In the genomic region with DNA sequence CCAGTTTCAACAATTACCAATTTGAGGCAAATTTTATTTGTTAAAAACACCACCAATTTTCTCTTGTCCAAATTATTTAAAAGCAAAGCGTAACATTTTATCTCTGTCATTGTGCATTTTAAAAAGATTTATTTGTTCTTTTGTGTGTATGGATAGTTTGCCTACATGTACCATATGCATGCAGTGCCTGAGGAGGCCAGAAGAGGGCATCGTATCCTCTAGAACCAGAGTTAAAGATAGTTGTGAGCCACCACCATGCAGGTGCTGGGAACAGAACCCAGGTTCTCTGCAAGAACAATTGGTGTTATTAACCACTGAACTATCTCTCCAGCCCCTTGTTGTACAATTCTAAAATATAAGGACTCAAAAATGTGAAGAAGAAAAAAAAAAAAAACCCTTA, we compare ENCODE assay signal across 12 mouse cellular contexts. TPM values are rescaled to one million over a fixed set of nuclear protein-coding genes. Genes with fewer than 3 reads are reported as not detected.
DNase-seq lines count a peak whose midpoint lies in the region; ATAC-seq and TF ChIP-seq lines count a peak whose summit lies in the region.
"Had no signal": no experiment of that assay in that cellular context is flagged by ENCODE, and none has a peak within 500 bp of the region (broad histone marks: within the 10 kb centered on the region; RNA-seq: fewer than 3 reads in every experiment).

No protein-coding gene starts in this region.

- H3K4me1 ChIP-seq in hindbrain, postnatal 0 days (ENCODE audit: insufficient read depth, low read length): no peaks in the 10 kb centered on the region
- H3K4me1 ChIP-seq in hindbrain, embryonic 13.5 days (replicated peaks): no peaks in the 10 kb centered on the region
- no peaks in the 10 kb centered on the region for H3K4me1 ChIP-seq in hindbrain, embryonic 16.5 days (ENCODE audit: control insufficient read depth, insufficient read depth, low read depth, low read length)
- H3K4me1 ChIP-seq: forebrain, embryonic 13.5 days had no signal

- H3K4me2 ChIP-seq in hindbrain, postnatal 0 days (ENCODE audit: low read depth, low read length): no peak overlapping the region
- H3K4me2 ChIP-seq in hindbrain, embryonic 13.5 days: no peak overlapping the region
- no peak overlapping the region for H3K4me2 ChIP-seq in hindbrain, embryonic 16.5 days (ENCODE audit: low read length)
- H3K4me2 ChIP-seq: forebrain, embryonic 13.5 days had no signal

- peak; percentile 21; the same call in 1 of the 2 replicates for TF ChIP-seq CTCF in hindbrain, postnatal 0 days (IDR thresholded peaks at IDR 0.05; ENCODE audit: low read depth)

- WGBS in hindbrain, postnatal 0 days: 87% methylated on average over 2 of the region's 2 CpGs
- WGBS in hindbrain, embryonic 13.5 days: 78% methylated on average over 2 of the region's 2 CpGs
- 70% methylated on average over 2 of the region's 2 CpGs for WGBS in hindbrain, embryonic 16.5 days

- H3K9me3 ChIP-seq in hindbrain, postnatal 0 days (ENCODE audit: low read length): no peaks in the 10 kb centered on the region
- H3K9me3 ChIP-seq in hindbrain, embryonic 13.5 days: no peaks in the 10 kb centered on the region
- H3K9me3 ChIP-seq in hindbrain, embryonic 16.5 days (ENCODE audit: control insufficient read depth, low read length): no peaks in the 10 kb centered on the region
- H3K9me3 ChIP-seq: forebrain, embryonic 13.5 days; megakaryocyte, embryonic 14.5 days had no signal

- H3K27ac ChIP-seq in hindbrain, postnatal 0 days: no peak overlapping the region
- H3K27ac ChIP-seq in hindbrain, embryonic 13.5 days: no peak overlapping the region
- no peak overlapping the region for H3K27ac ChIP-seq in hindbrain, embryonic 16.5 days (ENCODE audit: low read depth, low read length)
- H3K27ac ChIP-seq: forebrain, embryonic 13.5 days had no signal

- no peaks in the 10 kb centered on the region for H3K27me3 ChIP-seq in hindbrain, postnatal 0 days (ENCODE audit: insufficient read depth, low read length)
- no peaks in the 10 kb centered on the region for H3K27me3 ChIP-seq in hindbrain, embryonic 13.5 days
- no peaks in the 10 kb centered on the region for H3K27me3 ChIP-seq in hindbrain, embryonic 16.5 days (replicated peaks; ENCODE audit: control insufficient read depth, insufficient read depth, low read length)
- H3K27me3 ChIP-seq: forebrain, embryonic 13.5 days; megakaryocyte, embryonic 14.5 days had no signal

- no peak for DNase-seq in hindbrain, postnatal 0 days (ENCODE audit: low spot score)
- peak; percentile 3 for DNase-seq in spleen, adult 12 weeks (ENCODE audit: low spot score)
- no peak for DNase-seq in spleen, postnatal 36 days (ENCODE audit: low spot score in 2 of 2)
- DNase-seq in T-cell, adult 2 months (ENCODE audit: low spot score): peak; percentile 8
- DNase-seq in thymus, postnatal 36 days: peak; percentile 5 to 13
- DNase-seq in right cerebral cortex, postnatal 14 days: no peak
- DNase-seq: gastrocnemius, postnatal 25 days; kidney, adult 18-20 months had no signal

- no peak overlapping the region for H3K9ac ChIP-seq in hindbrain, postnatal 0 days (replicated peaks; ENCODE audit: low read length)
- no peak overlapping the region for H3K9ac ChIP-seq in hindbrain, embryonic 13.5 days
- H3K9ac ChIP-seq in hindbrain, embryonic 16.5 days (ENCODE audit: low read depth, low read length): no peak overlapping the region
- H3K9ac ChIP-seq: forebrain, embryonic 13.5 days had no signal

- H3K4me3 ChIP-seq in hindbrain, postnatal 0 days (ENCODE audit: low read length): no peak overlapping the region
- no peak overlapping the region for H3K4me3 ChIP-seq in hindbrain, embryonic 13.5 days
- H3K4me3 ChIP-seq in hindbrain, embryonic 16.5 days (ENCODE audit: low read length): no peak overlapping the region
- H3K4me3 ChIP-seq: forebrain, embryonic 13.5 days; megakaryocyte, embryonic 14.5 days had no signal

- ATAC-seq in hindbrain, postnatal 0 days: no peak
- ATAC-seq in hindbrain, embryonic 13.5 days (ENCODE audit: low FRiP score): no peak
- ATAC-seq in hindbrain, embryonic 16.5 days: no peak
- ATAC-seq: forebrain, embryonic 13.5 days had no signal

- H3K36me3 ChIP-seq in hindbrain, postnatal 0 days (ENCODE audit: insufficient read depth, low read length): no peaks in the 10 kb centered on the region; the same call in 1 of the 2 replicates
- H3K36me3 ChIP-seq in hindbrain, embryonic 13.5 days: peaks cover 10% of the 10 kb centered on the region
- H3K36me3 ChIP-seq in hindbrain, embryonic 16.5 days (ENCODE audit: control insufficient read depth, insufficient read depth, low read length): no peaks in the 10 kb centered on the region

RNA-seq across cellular contexts. Expression of gene Zzef1, which starts 18.2 kb away (rescaled TPM):
- 37.1 and 43.2 TPM in 2 replicates for total RNA-seq in hindbrain, postnatal 0 days (2014; rRNA removed)
- polyA plus RNA-seq in hindbrain, postnatal 0 days (2015; fragmentation: Nextera tagmentation; extraction: Ambion mirVana): 9.4 and 10.5 TPM in 2 replicates
- 14.0 and 14.2 TPM in 2 replicates for polyA plus RNA-seq in hindbrain, embryonic 13.5 days (2015; fragmentation: Nextera tagmentation; extraction: Ambion mirVana)
- polyA plus RNA-seq in hindbrain, embryonic 16.5 days (2015; fragmentation: Nextera tagmentation; extraction: Ambion mirVana): 12.2 and 13.1 TPM in 2 replicates

RNA-seq across cellular contexts. Expression of gene Cyb5d2, which starts 18.2 kb away (rescaled TPM):
- 10.9 and 11.8 TPM in 2 replicates for total RNA-seq in hindbrain, postnatal 0 days (2014; rRNA removed)
- polyA plus RNA-seq in hindbrain, postnatal 0 days (2015; fragmentation: Nextera tagmentation; extraction: Ambion mirVana): 8.6 and 8.7 TPM in 2 replicates
- 7.5 and 8.2 TPM in 2 replicates for polyA plus RNA-seq in hindbrain, embryonic 13.5 days (2015; fragmentation: Nextera tagmentation; extraction: Ambion mirVana)
- polyA plus RNA-seq in hindbrain, embryonic 16.5 days (2015; fragmentation: Nextera tagmentation; extraction: Ambion mirVana): 10.2 and 11.3 TPM in 2 replicates

Comparison
In these comparisons a context has a peak if more than half of its experiments do, and no peak if none do; other contexts are left out.
1. DNase-seq: peak in spleen, adult 12 weeks (single experiment), T-cell, adult 2 months (single experiment) and thymus, postnatal 36 days (2 of 2); none in hindbrain, postnatal 0 days (single experiment), spleen, postnatal 36 days (0 of 2) and right cerebral cortex, postnatal 14 days (single experiment).